Mouse (Mus musculus): ENCODE measurements around the gene Brd9. TPM values are rescaled to one million over a fixed set of nuclear protein-coding genes. Genes with fewer than 3 reads are reported as not detected.

The Brd9 gene
- polyA plus RNA-seq, 1 experiment from 2014 or later: 14.1 TPM

DNA sequence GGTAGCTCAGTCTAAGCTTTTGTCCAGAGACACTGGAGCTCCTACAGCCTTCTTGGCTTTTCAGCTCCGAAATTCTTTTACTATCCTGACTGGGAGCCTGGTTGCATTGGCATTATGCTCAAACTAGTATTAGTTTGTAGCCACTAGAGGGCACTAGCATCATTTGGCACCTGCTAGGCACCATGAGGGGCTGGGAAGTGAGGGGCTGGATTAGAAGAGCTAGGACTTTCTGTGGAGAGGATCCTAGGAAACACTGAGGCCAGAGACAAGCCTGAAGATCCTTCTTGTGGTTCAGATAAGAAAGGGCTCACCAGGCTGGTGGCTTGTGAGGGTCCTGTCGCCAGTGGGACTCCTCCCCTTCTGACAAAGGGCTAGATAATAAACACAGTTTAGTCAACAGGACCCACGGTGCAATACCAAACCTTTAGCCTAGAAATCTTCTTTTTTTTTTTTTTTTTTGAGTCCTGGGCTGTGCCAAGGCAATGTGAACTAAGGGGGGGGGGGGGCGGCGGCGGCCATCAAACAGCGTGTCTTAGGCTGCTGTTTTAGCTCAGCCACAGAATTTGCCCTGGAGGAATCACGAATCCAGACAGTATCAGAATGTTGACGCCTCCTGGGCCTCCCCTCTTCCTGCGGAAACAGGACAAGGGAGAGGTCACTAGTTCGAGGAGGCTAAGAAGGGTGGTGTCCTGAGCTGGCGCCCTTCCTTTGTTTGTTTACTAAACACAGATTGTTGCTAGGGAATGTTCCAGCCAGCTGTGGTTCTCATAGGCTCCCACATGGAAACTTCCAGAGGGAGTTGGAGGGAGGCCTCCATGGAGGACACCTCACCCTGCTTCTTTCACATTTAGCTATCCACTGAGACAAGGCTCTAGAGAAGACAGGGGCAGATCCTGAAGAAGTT is 33.2 kb downstream of the Brd9 start:
- Histone ChIP-seq H3K27me3 (ENCODE audit: control insufficient read depth, insufficient read depth, low read depth, low read length) (no peaks in the 10 kb centered on the region), H3K4me1 (ENCODE audit: control insufficient read depth, low read depth, low read length) (no peaks in the 10 kb centered on the region), H3K27ac (ENCODE audit: low read length) (no peak overlapping the region), H3K4me3 (ENCODE audit: low read depth, low read length) (0 out of 2 replicates have a peak overlapping the region, but pooled peaks have one; percentile 10), H3K9ac (ENCODE audit: low read depth, low read length) (peak overlapping the region; percentile 13; the same call in 1 of the 2 replicates), H3K4me2 (ENCODE audit: low read depth, low read length) (peak overlapping the region; percentile 54), H3K9me3 (replicated peaks; ENCODE audit: control insufficient read depth, low read length) (no peaks in the 10 kb centered on the region), H3K36me3 (ENCODE audit: control insufficient read depth, insufficient read depth) (no peaks in the 10 kb centered on the region)
- 13% methylated on average over 12 of the region's 12 CpGs for WGBS (ENCODE audit: insufficient replicate concordance)
- peak; percentile 69 for ATAC-seq (ENCODE audit: low read depth)

DNA sequence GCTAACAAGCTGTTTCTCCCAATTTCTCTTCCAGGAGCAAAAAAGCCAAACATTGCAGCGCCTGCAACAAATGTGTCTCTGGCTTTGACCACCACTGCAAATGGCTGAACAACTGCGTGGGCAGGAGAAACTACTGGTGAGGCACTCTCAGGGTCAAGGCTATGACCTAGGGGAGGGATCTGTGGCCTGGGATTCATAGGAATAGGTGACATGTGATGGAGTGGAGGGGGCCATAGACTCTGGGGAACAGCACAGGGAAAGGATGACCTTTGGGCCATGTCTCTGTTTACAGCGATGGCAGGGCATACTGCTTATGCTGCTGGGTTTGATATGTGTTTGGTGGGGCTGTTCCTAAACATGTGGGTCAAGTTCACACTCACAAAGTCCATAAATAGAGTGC is 36.9 kb downstream of the Brd9 start:
- no peaks in the 10 kb centered on the region for H3K27me3 ChIP-seq (ENCODE audit: control insufficient read depth, insufficient read depth, low read depth, low read length)
- no peaks in the 10 kb centered on the region for H3K36me3 ChIP-seq (ENCODE audit: control insufficient read depth, insufficient read depth)
- no peak overlapping the region for H3K4me3 ChIP-seq (ENCODE audit: low read depth, low read length)
- H3K4me2 ChIP-seq (ENCODE audit: low read depth, low read length): no peak overlapping the region
- ATAC-seq (ENCODE audit: low read depth): peak; percentile 72
- H3K27ac ChIP-seq (ENCODE audit: low read length): no peak overlapping the region
- H3K9ac ChIP-seq (ENCODE audit: low read depth, low read length): no peak overlapping the region
- 56% methylated on average over 3 of the region's 3 CpGs for WGBS (ENCODE audit: insufficient replicate concordance)
- peaks cover 2% of the 10 kb centered on the region; the same call in 1 of the 2 replicates for H3K4me1 ChIP-seq (ENCODE audit: control insufficient read depth, low read depth, low read length)
- no peaks in the 10 kb centered on the region for H3K9me3 ChIP-seq (replicated peaks; ENCODE audit: control insufficient read depth, low read length)

- no peak overlapping the region for H3K4me2 ChIP-seq (ENCODE audit: low read depth, low read length)
- no peak overlapping the region for H3K27ac ChIP-seq (ENCODE audit: low read length)
- H3K4me3 ChIP-seq (ENCODE audit: low read depth, low read length): no peak overlapping the region
- H3K9ac ChIP-seq (ENCODE audit: low read depth, low read length): no peak overlapping the region
- no peaks in the 10 kb centered on the region for H3K9me3 ChIP-seq (replicated peaks; ENCODE audit: control insufficient read depth, low read length)
- peak; percentile 63 for ATAC-seq (ENCODE audit: low read depth)
- H3K36me3 ChIP-seq (ENCODE audit: control insufficient read depth, insufficient read depth): no peaks in the 10 kb centered on the region
- 53% methylated on average over 5 of the region's 5 CpGs for WGBS (ENCODE audit: insufficient replicate concordance)
- H3K27me3 ChIP-seq (ENCODE audit: control insufficient read depth, insufficient read depth, low read depth, low read length): no peaks in the 10 kb centered on the region
- H3K4me1 ChIP-seq (ENCODE audit: control insufficient read depth, low read depth, low read length): peaks cover 2% of the 10 kb centered on the region; the same call in 1 of the 2 replicates
Measured at GRCm38 (mm10) chr13:73976935-73977334, 39.3 kb downstream of the Brd9 start.

DNA sequence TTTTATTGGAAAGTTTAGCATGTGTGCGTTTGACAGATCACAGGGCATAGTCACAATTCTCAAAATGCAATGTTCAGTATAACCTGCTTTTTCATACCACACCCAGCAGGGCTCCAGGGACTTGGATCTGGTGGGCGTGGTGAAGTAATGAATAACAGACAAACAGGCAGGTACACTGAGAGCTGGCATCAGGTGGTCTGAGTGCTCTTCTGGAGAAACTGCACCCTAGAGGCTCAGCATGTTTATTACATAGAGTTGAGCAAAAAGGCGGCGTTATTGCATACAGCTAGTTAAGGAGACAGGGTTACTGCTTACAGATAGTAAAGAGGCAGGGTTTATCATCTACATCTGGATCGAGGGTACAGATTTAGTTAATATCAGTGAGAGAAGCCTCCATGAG is 52.7 kb downstream of the Brd9 start:
- peak; percentile 37 for ATAC-seq (ENCODE audit: low read depth)
- WGBS (ENCODE audit: insufficient replicate concordance): 38% methylated on average over 5 of the region's 5 CpGs
- Histone ChIP-seq H3K27me3 (ENCODE audit: control insufficient read depth, insufficient read depth, low read depth, low read length) (no peaks in the 10 kb centered on the region), H3K27ac (ENCODE audit: low read length) (peak overlapping the region; percentile 55; the same call in 1 of the 2 replicates), H3K36me3 (ENCODE audit: control insufficient read depth, insufficient read depth) (no peaks in the 10 kb centered on the region), H3K9me3 (replicated peaks; ENCODE audit: control insufficient read depth, low read length) (no peaks in the 10 kb centered on the region), H3K4me2 (ENCODE audit: low read depth, low read length) (peak overlapping the region; percentile 22; the same call in 1 of the 2 replicates), H3K9ac (ENCODE audit: low read depth, low read length) (no peak overlapping the region), H3K4me1 (ENCODE audit: control insufficient read depth, low read depth, low read length) (peaks cover 14% of the 10 kb centered on the region), H3K4me3 (ENCODE audit: low read depth, low read length) (no peak overlapping the region)

DNA sequence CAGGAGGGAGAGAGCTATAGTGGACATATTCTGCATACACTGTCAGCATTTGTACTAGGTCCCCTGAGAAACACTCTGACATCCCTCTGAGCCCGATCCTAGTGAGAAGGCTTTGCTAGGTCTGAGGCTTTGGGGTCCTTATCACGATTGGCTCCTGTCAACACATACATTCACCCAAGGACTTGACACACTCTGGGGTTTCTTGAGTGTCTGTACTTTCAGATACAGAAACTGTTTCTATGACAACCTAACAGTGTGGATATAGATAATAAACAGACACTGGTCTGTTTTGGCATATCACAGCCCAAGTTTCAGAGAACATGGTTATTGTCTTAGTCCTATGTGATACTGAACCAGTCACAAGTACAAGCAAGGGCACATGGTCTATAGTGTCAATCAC is 53.1 kb downstream of the Brd9 start:
- 18% methylated on average over 2 of the region's 2 CpGs for WGBS (ENCODE audit: insufficient replicate concordance)
- Histone ChIP-seq H3K4me1 (ENCODE audit: control insufficient read depth, low read depth, low read length) (peaks cover 14% of the 10 kb centered on the region), H3K4me2 (ENCODE audit: low read depth, low read length) (peak overlapping the region; percentile 22; the same call in 1 of the 2 replicates), H3K36me3 (ENCODE audit: control insufficient read depth, insufficient read depth) (no peaks in the 10 kb centered on the region), H3K27me3 (ENCODE audit: control insufficient read depth, insufficient read depth, low read depth, low read length) (no peaks in the 10 kb centered on the region), H3K9ac (ENCODE audit: low read depth, low read length) (no peak overlapping the region), H3K4me3 (ENCODE audit: low read depth, low read length) (no peak overlapping the region), H3K27ac (ENCODE audit: low read length) (peak overlapping the region; percentile 55; the same call in 1 of the 2 replicates), H3K9me3 (replicated peaks; ENCODE audit: control insufficient read depth, low read length) (no peaks in the 10 kb centered on the region)
- peak; percentile 91 for ATAC-seq (ENCODE audit: low read depth)

DNA sequence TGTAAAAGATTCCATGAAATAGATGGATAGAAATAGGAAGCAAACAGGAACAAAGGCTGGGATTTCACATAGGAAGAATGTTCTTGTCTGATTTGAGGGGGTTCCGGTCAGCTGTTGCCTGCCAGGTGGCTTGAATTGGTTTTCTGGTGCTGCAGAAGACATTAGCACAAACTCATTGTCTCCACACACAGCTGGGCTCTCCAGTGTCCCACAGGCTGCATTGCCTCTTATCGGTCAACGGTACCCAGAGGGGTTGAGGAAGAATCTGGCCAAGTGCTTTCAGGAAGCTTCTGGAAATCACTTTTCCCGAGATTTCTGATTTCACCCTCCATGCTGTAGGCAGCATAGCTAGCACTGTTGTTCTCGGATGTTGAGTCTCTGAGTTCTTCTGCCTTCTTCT is 53.7 kb downstream of the Brd9 start:
- Histone ChIP-seq H3K27me3 (ENCODE audit: control insufficient read depth, insufficient read depth, low read depth, low read length) (no peaks in the 10 kb centered on the region), H3K4me3 (ENCODE audit: low read depth, low read length) (no peak overlapping the region), H3K4me1 (ENCODE audit: control insufficient read depth, low read depth, low read length) (peaks cover 14% of the 10 kb centered on the region), H3K9me3 (replicated peaks; ENCODE audit: control insufficient read depth, low read length) (no peaks in the 10 kb centered on the region), H3K9ac (ENCODE audit: low read depth, low read length) (no peak overlapping the region), H3K4me2 (ENCODE audit: low read depth, low read length) (no peak overlapping the region), H3K27ac (ENCODE audit: low read length) (no peak overlapping the region), H3K36me3 (ENCODE audit: control insufficient read depth, insufficient read depth) (no peaks in the 10 kb centered on the region)
- 61% methylated on average over 5 of the region's 5 CpGs for WGBS (ENCODE audit: insufficient replicate concordance)
- ATAC-seq (ENCODE audit: low read depth): no peak

DNA sequence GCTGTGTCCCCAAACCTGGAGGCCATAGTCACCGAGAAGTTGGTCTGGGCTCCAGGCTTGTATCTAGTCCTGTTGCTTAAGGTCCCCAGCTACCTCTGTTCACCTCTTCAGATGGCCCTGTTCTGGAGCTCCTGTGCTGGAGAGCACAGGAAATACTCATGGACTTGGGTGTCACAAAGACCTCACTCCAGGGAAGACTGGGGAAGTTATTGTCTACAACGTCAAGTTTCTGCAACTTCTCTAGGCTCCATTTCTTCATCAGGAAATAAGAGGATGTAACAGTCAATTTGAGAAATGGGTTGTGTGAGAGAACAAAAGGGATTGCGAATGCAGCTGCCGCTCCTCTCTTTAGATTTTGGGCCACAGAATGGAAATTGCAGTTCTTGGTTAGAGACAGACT is 58.8 kb downstream of the Brd9 start:
- Histone ChIP-seq H3K27me3 (ENCODE audit: control insufficient read depth, insufficient read depth, low read depth, low read length) (no peaks in the 10 kb centered on the region), H3K4me1 (ENCODE audit: control insufficient read depth, low read depth, low read length) (peaks cover under 1% of the 10 kb centered on the region), H3K4me2 (ENCODE audit: low read depth, low read length) (no peak overlapping the region), H3K27ac (ENCODE audit: low read length) (no peak overlapping the region), H3K36me3 (ENCODE audit: control insufficient read depth, insufficient read depth) (no peaks in the 10 kb centered on the region), H3K4me3 (ENCODE audit: low read depth, low read length) (no peak overlapping the region), H3K9me3 (replicated peaks; ENCODE audit: control insufficient read depth, low read length) (no peaks in the 10 kb centered on the region), H3K9ac (ENCODE audit: low read depth, low read length) (no peak overlapping the region)
- ATAC-seq (ENCODE audit: low read depth): no peak
- 54% methylated on average over 4 of the region's 4 CpGs for WGBS (ENCODE audit: insufficient replicate concordance)

DNA sequence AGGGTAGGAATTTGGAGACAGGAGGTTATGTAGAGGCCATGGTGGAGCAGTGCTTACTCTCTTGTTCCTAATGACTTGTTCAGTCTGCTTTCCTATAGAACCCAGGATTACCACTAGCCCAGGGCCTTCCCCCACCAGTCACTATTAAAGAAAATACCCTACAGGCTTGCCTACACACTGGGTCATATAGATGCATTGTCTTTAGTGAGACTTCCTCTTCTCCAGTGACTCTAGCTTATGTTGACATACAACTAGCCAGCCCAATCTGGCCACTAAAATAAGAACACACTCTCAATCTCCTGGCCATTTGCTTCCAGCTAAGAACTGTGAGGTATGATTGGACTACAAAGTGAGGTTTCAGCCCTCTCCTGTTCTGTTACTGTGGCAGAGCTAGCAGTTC is 62.9 kb downstream of the Brd9 start:
- H3K27me3 ChIP-seq (ENCODE audit: control insufficient read depth, insufficient read depth, low read depth, low read length): no peaks in the 10 kb centered on the region; the same call in 1 of the 2 replicates
- H3K4me2 ChIP-seq (ENCODE audit: low read depth, low read length): no peak overlapping the region
- no peaks in the 10 kb centered on the region for H3K36me3 ChIP-seq (ENCODE audit: control insufficient read depth, insufficient read depth)
- no peak overlapping the region for H3K4me3 ChIP-seq (ENCODE audit: low read depth, low read length)
- no peak overlapping the region for H3K9ac ChIP-seq (ENCODE audit: low read depth, low read length)
- no peak for ATAC-seq (ENCODE audit: low read depth)
- no peak overlapping the region for H3K27ac ChIP-seq (ENCODE audit: low read length)
- no peaks in the 10 kb centered on the region for H3K9me3 ChIP-seq (replicated peaks; ENCODE audit: control insufficient read depth, low read length)
- peaks cover 3% of the 10 kb centered on the region for H3K4me1 ChIP-seq (ENCODE audit: control insufficient read depth, low read depth, low read length)

DNA sequence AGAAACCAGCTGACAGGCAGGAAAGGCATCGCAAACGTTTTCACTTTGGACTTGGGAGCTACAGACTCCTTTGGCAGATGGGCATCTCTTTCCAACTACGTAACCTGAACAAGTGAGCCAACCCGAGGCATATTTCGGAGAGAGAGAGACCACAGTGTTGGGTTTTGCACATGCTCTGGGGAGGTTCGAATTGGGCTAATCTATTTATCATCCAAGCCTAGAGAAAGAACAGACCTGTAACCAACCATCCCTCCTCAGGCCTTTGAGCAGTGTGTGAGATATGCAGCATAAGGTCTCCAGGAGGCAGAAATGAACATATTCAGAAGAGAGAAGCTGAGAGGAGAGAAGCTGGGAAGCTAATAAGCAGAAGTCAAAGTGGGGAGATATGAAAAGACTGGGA is 63.4 kb downstream of the Brd9 start:
- Histone ChIP-seq H3K4me2 (ENCODE audit: low read depth, low read length) (no peak overlapping the region), H3K9me3 (replicated peaks; ENCODE audit: control insufficient read depth, low read length) (no peaks in the 10 kb centered on the region), H3K27me3 (ENCODE audit: control insufficient read depth, insufficient read depth, low read depth, low read length) (peaks cover 2% of the 10 kb centered on the region), H3K4me3 (ENCODE audit: low read depth, low read length) (no peak overlapping the region), H3K27ac (ENCODE audit: low read length) (no peak overlapping the region), H3K36me3 (ENCODE audit: control insufficient read depth, insufficient read depth) (no peaks in the 10 kb centered on the region), H3K4me1 (ENCODE audit: control insufficient read depth, low read depth, low read length) (peaks cover 3% of the 10 kb centered on the region), H3K9ac (ENCODE audit: low read depth, low read length) (no peak overlapping the region)
- no peak for ATAC-seq (ENCODE audit: low read depth)
- 71% methylated on average over 6 of the region's 6 CpGs for WGBS (ENCODE audit: insufficient replicate concordance)
